Mouse (Mus musculus) ES-E14 (cell line): ENCODE measurements around the gene Tmem183a. TPM values are rescaled to one million over a fixed set of nuclear protein-coding genes. Genes with fewer than 3 reads are reported as not detected.
A peak's percentile ranks its signal among the peaks of the same experiment; 100 is the strongest.

Experiments
- DNase-seq: peaks from one replicate; pipeline ENCODE4 v3.0.0-alpha.2; 2013; ENCODE audit warnings: low read depth, low spot score
- H3K27ac ChIP-seq: 2 replicates; pipeline ENCODE4 v1.5.1; 2012; ENCODE audit warnings: low read depth, mild to moderate bottlenecking, low read length, moderate library complexity, mixed read lengths; ENCODE audit not compliant: poor library complexity, insufficient read depth, severe bottlenecking
- H3K36me3 ChIP-seq: 2 replicates; pipeline ENCODE4 v1.6.1; 2012; ENCODE audit warnings: mild to moderate bottlenecking, low read length, moderate library complexity, mixed read lengths; ENCODE audit not compliant: control insufficient read depth, poor library complexity, insufficient read depth, severe bottlenecking
- H3K4me1 ChIP-seq, 2 experiments: fragments of 150-350 bp in 1 of 2; sonication (generic) in 1 of 2; 2 replicates each; pipeline ENCODE4 v1.6.1; 2012; ENCODE audit warnings: low read length in 2 of 2, mild to moderate bottlenecking in 1 of 2, mixed read lengths in 1 of 2; ENCODE audit not compliant: control insufficient read depth in 2 of 2, insufficient read depth in 2 of 2, poor library complexity in 1 of 2
- H3K4me3 ChIP-seq, 2 experiments: fragments of 150-350 bp in 1 of 2; sonication (generic) in 1 of 2; 2 replicates each; pipeline ENCODE4 v1.5.1; 2012; ENCODE audit warnings: low read length in 2 of 2, low read depth in 1 of 2, mild to moderate bottlenecking in 1 of 2, mixed read lengths in 1 of 2; ENCODE audit not compliant: insufficient read depth in 1 of 2, poor library complexity in 1 of 2, severe bottlenecking in 1 of 2
- H3K9ac ChIP-seq: 2 replicates; pipeline ENCODE4 v1.6.1; 2012; ENCODE audit warnings: low read depth, mild to moderate bottlenecking, low read length, mixed read lengths; ENCODE audit not compliant: poor library complexity, insufficient read depth, severe bottlenecking
- H3K9me3 ChIP-seq: fragments of 150-350 bp; sonication (generic); 2 replicates; pipeline ENCODE4 v1.6.1; 2012; ENCODE audit warnings: low read depth, mild to moderate bottlenecking, low read length; ENCODE audit not compliant: control insufficient read depth, insufficient read depth
- CHD2 ChIP-seq: IDR thresholded peaks from 2 replicates; pipeline ENCODE4 v1.6.1; 2014; ENCODE audit warnings: mild to moderate bottlenecking, low read depth, low read length, inconsistent platforms
- HCFC1 ChIP-seq: IDR thresholded peaks from 2 replicates; pipeline ENCODE4 v1.6.1; 2012; ENCODE audit warnings: low read length, inconsistent platforms, borderline replicate concordance; ENCODE audit not compliant: insufficient read depth
- MAFK ChIP-seq: IDR thresholded peaks from 2 replicates; pipeline ENCODE4 v1.6.1; 2014; ENCODE audit warnings: mild to moderate bottlenecking, low read depth, low read length, inconsistent platforms; ENCODE audit not compliant: insufficient read depth
- ZC3H11A ChIP-seq: IDR thresholded peaks from 2 replicates; pipeline ENCODE4 v1.6.1; 2012; ENCODE audit warnings: low read depth, mild to moderate bottlenecking, inconsistent platforms, low read length, borderline replicate concordance
- ZNF384 ChIP-seq: IDR thresholded peaks from 2 replicates; pipeline ENCODE4 v1.6.1; 2012; ENCODE audit warnings: low read depth, low read length, inconsistent platforms
- in situ Hi-C, 2 experiments: fragments of 600-800 bp; cut with MboI; formaldehyde crosslinking; loops; one replicate each; pipeline ENCODE4 v1.15.1; 2025; ENCODE audit warnings: low sequenced_read_pairs in 2 of 2, inconsistent platforms in 1 of 2; ENCODE audit not compliant: unreplicated experiment in 2 of 2
- total RNA-seq: library from RNA; depleted of rRNA; stranded (reverse); fragments of 300-350 nt; gene quantifications from 2 replicates; pipeline ENCODE4 v1.2.3, GENCODE M21; 2012; rRNA removed

The Tmem183a gene
- total RNA-seq, result 100 and 120 TPM in 2 replicates

DNA sequence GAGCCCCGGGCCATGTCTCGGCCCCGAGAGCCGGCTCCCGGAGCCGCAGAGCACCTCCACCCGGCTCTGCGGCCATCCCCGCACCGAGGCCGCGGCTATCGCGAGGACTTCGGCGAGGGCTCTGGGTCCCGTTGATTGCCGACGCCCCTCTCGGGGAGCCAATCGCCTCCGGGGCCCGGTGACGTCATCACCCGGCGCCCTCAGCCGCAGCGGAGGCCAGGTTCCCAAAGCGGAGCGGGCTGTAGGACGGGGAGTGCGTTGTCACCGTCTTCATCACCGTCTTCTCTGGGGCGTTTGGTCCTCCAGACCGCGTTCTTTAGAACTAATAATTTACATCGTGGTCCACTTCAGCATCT, at the start of gene Tmem183a:
Gene Tmem183a, minus strand, starts transcription at position 123 of the 356 bp plus-strand sequence.
- H3K4me1 ChIP-seq, result peaks cover 0 to 5% of the 10 kb centered on the region in 2 experiments; a peak in 1 of 4 replicates
- TF ChIP-seq HCFC1 (peak; percentile 80; the same call in 1 of the 2 replicates), CHD2 (peak; percentile 95), ZC3H11A (no peak), ZNF384 (no peak), MAFK (no peak)
- H3K27ac ChIP-seq, result peak within 1 kb of the TSS; percentile 78
- peak within 1 kb of the TSS; percentile 92 to 93 for H3K4me3 ChIP-seq
- in situ Hi-C loops, result no loop called here
- H3K9me3 ChIP-seq, result no peaks in the 10 kb centered on the region
- peak within 1 kb of the TSS; percentile 96 for H3K9ac ChIP-seq
- peaks cover 14% of the 10 kb centered on the region for H3K36me3 ChIP-seq
- peak; percentile 85 for DNase-seq

DNA sequence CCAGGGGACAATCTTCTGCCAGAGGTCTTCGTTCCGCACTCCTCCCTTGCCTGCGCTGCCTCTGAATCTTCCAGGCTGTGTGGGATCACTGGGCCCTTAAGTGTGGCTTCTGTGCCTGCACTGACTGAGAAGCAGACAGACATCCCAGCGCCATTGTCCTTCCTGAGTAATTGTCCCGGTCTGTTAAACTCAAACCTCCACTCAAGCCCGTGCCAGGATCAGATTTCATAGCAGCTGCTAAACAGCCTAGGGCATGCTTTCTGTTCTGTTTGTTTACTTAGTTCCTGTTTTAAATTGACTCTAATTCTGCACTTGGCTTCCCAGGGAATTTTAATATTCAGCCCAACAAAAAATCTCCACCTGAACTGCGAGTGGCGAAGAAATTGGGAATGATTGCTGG, 46.3 kb upstream of the Tmem183a start:
- in situ Hi-C loops, result no loop called here
- TF ChIP-seq ZC3H11A (no peak), MAFK (no peak), HCFC1 (no peak), ZNF384 (no peak), CHD2 (no peak)
- Histone ChIP-seq H3K4me1 (peaks cover 0 to 10% of the 10 kb centered on the region in 2 experiments; a peak in 2 of 4 replicates), H3K9me3 (no peaks in the 10 kb centered on the region), H3K4me3 (no peak overlapping the region), H3K9ac (peak overlapping the region; percentile 9; the same call in 1 of the 2 replicates), H3K36me3 (peaks cover 41% of the 10 kb centered on the region), H3K27ac (no peak overlapping the region; the same call in 1 of the 2 replicates)
- DNase-seq, result no peak

DNA sequence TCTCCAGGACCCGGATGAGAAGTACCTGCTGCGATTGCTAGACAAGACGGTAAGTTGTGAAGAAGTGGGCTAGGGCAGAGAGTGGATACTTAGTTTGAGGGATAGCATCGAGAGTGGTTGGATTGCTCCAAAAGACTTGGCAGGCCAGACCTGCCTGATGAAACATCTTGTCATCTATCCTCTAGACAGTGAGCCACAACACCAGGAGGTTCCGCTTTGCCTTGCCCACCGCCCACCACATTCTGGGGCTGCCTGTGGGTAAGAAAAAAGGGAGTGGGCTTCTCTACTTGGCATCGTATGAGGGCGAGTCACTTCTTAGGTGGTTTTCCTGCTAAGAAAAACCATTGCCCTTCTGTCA, 44.6 kb upstream of the Tmem183a start:
- in situ Hi-C loops, result no loop called here
- peaks cover 36% of the 10 kb centered on the region for H3K36me3 ChIP-seq
- no peak for DNase-seq
- peak overlapping the region; percentile 88 for H3K9ac ChIP-seq
- peaks cover 0 to 10% of the 10 kb centered on the region in 2 experiments; a peak in 1 of 4 replicates for H3K4me1 ChIP-seq
- peak overlapping the region; percentile 78 to 83 for H3K4me3 ChIP-seq
- TF ChIP-seq MAFK (no peak), CHD2 (no peak), ZNF384 (no peak), HCFC1 (no peak), ZC3H11A (no peak)
- no peaks in the 10 kb centered on the region for H3K9me3 ChIP-seq
- peak overlapping the region; percentile 94 for H3K27ac ChIP-seq

DNA sequence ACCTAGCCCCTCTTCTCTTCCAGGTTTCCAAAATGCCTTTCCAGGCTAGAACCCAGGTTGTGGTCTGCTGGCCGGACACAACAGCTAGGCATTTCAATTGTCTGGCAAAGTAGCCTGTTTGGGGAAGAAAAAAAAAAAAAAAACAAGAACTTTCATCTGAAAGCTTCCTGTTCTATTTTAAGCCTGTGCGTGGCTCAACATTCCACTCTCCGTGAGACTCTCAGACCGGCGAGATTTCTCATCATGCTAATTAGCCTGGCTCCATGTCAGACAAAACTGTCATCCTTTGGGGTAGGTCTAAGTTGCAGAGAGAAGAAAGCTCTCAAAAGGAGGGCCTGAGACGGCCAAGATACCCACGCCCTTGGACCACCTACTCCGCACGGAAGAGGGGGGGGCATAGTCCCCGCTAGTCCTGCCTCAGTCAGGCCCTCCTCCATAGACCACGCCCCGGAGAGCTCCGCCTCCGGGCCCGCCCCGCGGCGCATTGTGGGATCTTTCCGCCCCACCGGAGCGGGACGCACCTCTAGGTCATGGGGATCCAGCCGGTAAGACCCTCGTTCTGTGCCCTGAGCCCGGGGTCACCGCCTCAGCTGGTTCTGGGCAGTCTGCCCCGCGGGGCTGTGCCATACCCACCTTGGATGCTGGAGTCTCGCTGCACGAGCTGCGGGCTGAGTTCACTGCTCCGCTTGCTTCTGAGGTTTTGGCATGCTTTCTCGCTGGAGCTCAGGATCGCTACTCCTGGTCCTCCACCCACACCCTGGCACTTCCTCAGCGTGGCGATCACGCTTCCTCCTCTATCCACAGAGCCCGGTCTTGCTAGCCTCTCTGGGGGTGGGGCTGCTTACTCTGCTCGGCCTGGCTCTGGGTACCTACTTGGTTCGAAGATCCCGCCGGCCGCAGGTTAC, 44.0 kb upstream of the Tmem183a start, which contains the start of gene Cyb5r1:
Gene Cyb5r1, plus strand, starts transcription at position 51 of the 905 bp plus-strand sequence.
- Histone ChIP-seq H3K36me3 (peaks cover 31% of the 10 kb centered on the region), H3K9ac (peak within 1 kb of the TSS; percentile 88), H3K9me3 (no peaks in the 10 kb centered on the region), H3K4me1 (peaks cover 0 to 8% of the 10 kb centered on the region in 2 experiments; a peak in 1 of 4 replicates), H3K27ac (peak within 1 kb of the TSS; percentile 94), H3K4me3 (peak within 1 kb of the TSS; percentile 78 to 83)
- in situ Hi-C loops, result no loop called here
- TF ChIP-seq ZC3H11A, result no peak
- no peak; the same call in 1 of the 2 replicates for TF ChIP-seq HCFC1
- TF ChIP-seq CHD2, result peak; percentile 73
- peak; percentile 76 for TF ChIP-seq ZNF384
- DNase-seq, result peak; percentile 86
